Mouse (Mus musculus) liver, embryonic 14.5 days (tissue): ENCODE measurements around the gene Tap1.

Experiments
- CTCF ChIP-seq: IDR thresholded peaks from 2 replicates; pipeline ENCODE4 v1.5.1; 2016; ENCODE audit warnings: antibody characterized with exemption, low read depth, control low read depth
- EP300 ChIP-seq: IDR thresholded peaks from 2 replicates; pipeline ENCODE4 v1.6.1; 2016; ENCODE audit warnings: antibody characterized with exemption, low read depth

DNA sequence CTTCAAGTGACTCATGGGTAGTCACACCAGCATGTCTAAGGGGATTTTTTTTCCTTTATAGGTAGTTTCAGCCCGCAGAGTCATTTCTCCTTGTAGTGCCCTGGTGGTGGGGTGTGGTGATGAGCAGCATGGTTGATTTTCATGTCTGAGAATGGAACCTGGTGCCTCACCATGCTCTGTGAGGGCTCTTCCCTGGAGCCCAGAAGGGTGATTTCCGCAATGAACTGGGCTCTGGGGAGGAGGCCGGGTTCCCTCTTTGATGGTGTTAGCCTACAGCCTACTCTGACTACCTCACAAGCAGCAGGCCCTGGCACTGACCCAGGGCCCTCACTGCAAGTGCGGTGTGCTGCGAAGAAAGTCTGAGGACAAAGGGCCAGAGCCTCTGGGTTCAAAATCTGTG, 16.1 kb downstream of the Tap1 start, which contains the start of gene Tap2:
- TF ChIP-seq EP300 (no peak), CTCF (no peak)
